Mouse (Mus musculus): Measurements from ENCODE around the gene Ptprb.

- no peak for TF ChIP-seq CTCF (IDR thresholded peaks at IDR 0.05; ENCODE audit: control insufficient read depth, insufficient read depth, low read length)
- TF ChIP-seq POLR2A (IDR thresholded peaks at IDR 0.05; ENCODE audit: borderline replicate concordance, control insufficient read depth, low read depth, low read length), result no peak
Measured at GRCm38 (mm10) chr10:116264521-116264920, 10.8 kb upstream of the Ptprb start.
